In the genomic region with DNA sequence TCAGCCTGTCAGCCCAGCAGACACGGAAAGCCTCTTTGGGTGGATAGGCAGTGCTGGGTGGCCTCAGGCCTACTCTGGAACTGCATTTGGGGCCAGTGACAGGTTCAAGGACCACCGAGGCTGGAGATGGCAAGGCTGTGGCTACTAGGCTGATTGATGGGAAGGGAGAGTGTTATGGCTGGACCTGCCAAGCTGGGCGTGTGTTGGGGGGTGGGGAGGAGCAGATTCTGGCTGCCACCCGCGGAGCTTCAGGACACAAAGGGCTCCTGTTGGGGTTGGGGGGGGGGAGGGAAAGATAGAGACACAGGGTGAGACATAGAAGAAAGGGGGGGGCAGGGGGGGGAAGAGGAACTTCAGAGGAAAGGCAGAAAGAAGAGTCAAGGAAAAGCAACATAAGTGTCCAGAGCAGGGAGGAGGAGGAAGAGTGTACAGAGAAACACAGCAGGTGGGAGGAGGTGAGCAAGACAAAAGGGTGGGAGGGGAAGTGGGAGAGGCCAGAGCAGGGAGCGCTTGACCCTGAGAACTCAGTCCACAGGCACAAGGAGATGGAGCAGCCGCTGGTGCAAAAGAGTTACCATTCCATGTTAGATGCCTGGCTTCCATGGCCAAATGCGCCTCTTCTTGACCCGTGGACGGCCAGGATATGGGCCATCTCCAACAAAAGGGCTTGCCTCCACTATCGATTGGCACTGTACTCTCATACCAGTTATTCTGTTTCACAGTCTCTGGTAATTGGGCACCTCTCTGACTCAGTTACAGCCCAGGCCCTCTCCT, we compare ENCODE assay signal across 8 mouse cellular contexts. TPM values are rescaled to one million over a fixed set of nuclear protein-coding genes. Genes with fewer than 3 reads are reported as not detected.
DNase-seq lines count a peak whose midpoint lies in the region; ATAC-seq lines count a peak whose summit lies in the region.
"Had no signal": no experiment of that assay in that cellular context is flagged by ENCODE, and none has a peak within 500 bp of the region (broad histone marks: within the 10 kb centered on the region; RNA-seq: fewer than 3 reads in every experiment).

No protein-coding gene starts in this region.

- peak; percentile 74 for DNase-seq in testis, postnatal 10 days (ENCODE audit: low spot score)
- DNase-seq in adrenal gland, adult 18-20 months (ENCODE audit: low spot score in 2 of 2) = no peak
- no peak for DNase-seq in left cerebral cortex, postnatal 25 days (ENCODE audit: low spot score in 2 of 2)
- DNase-seq: layer of hippocampus, postnatal 36 days had no signal

- H3K36me3 ChIP-seq in megakaryocyte, embryonic 14.5 days (replicated peaks; ENCODE audit: low read length) = no peaks in the 10 kb centered on the region
- peaks cover 20% of the 10 kb centered on the region for H3K36me3 ChIP-seq in forebrain, embryonic 12.5 days (replicated peaks)
- H3K36me3 ChIP-seq in liver, embryonic 12.5 days = peaks cover 41% of the 10 kb centered on the region

- intact Hi-C loops in left cerebral cortex, postnatal 25 days (cut with DNase I) = loop anchor here (5.0 kb wide), 1 partner anchor 108 kb away; no protein-coding TSS in a partner anchor

- H3K4me2 ChIP-seq in forebrain, embryonic 12.5 days = peak overlapping the region; percentile 86
- H3K4me2 ChIP-seq in liver, embryonic 12.5 days = peak overlapping the region; percentile 97

- no peak for ATAC-seq in megakaryocyte, adult 5-6 weeks (ENCODE audit: poor library complexity, severe bottlenecking)
- no peak for ATAC-seq in forebrain, embryonic 12.5 days (ENCODE audit: low FRiP score)
- no peak for ATAC-seq in liver, embryonic 12.5 days

- H3K4me3 ChIP-seq in megakaryocyte, embryonic 14.5 days (replicated peaks) = peak overlapping the region; percentile 94
- peak overlapping the region; percentile 65 for H3K4me3 ChIP-seq in forebrain, embryonic 12.5 days (replicated peaks)
- H3K4me3 ChIP-seq in liver, embryonic 12.5 days = peak overlapping the region; percentile 74

- WGBS in forebrain, embryonic 12.5 days = 25% methylated on average over 11 of the region's 11 CpGs
- WGBS in liver, embryonic 12.5 days (ENCODE audit: insufficient replicate concordance) = 53% methylated on average over 11 of the region's 11 CpGs

- H3K27ac ChIP-seq in forebrain, embryonic 12.5 days = no peak overlapping the region
- peak overlapping the region; percentile 91 for H3K27ac ChIP-seq in liver, embryonic 12.5 days

- H3K27me3 ChIP-seq in megakaryocyte, embryonic 14.5 days (replicated peaks) = peaks cover 37% of the 10 kb centered on the region
- H3K27me3 ChIP-seq in forebrain, embryonic 12.5 days = no peaks in the 10 kb centered on the region
- no peaks in the 10 kb centered on the region for H3K27me3 ChIP-seq in liver, embryonic 12.5 days (replicated peaks)

- H3K9ac ChIP-seq in forebrain, embryonic 12.5 days = peak overlapping the region; percentile 47; the same call in 1 of the 2 replicates
- peak overlapping the region; percentile 84 for H3K9ac ChIP-seq in liver, embryonic 12.5 days

- peaks cover 41% of the 10 kb centered on the region for H3K4me1 ChIP-seq in megakaryocyte, embryonic 14.5 days
- H3K4me1 ChIP-seq in forebrain, embryonic 12.5 days = peaks cover 43% of the 10 kb centered on the region
- peaks cover 84% of the 10 kb centered on the region for H3K4me1 ChIP-seq in liver, embryonic 12.5 days

- no peaks in the 10 kb centered on the region for H3K9me3 ChIP-seq in megakaryocyte, embryonic 14.5 days
- no peaks in the 10 kb centered on the region for H3K9me3 ChIP-seq in forebrain, embryonic 12.5 days
- no peaks in the 10 kb centered on the region for H3K9me3 ChIP-seq in liver, embryonic 12.5 days (replicated peaks)

RNA-seq across cellular contexts. Expression of a gene that starts 3.0 kb away (rescaled TPM):
- polyA plus RNA-seq in megakaryocyte, embryonic 14.5 days (2012; ENCODE audit: insufficient read depth, low replicate concordance) = 2.9 TPM in 1 of 2 replicates, not detected in the other
- 34.7 and 36.7 TPM in 2 replicates for total RNA-seq in megakaryocyte, adult 5-6 weeks (2015)
- total RNA-seq in megakaryocyte, adult 5-6 weeks (2017) = 27.8 and 29.2 TPM in 2 replicates
- 85.7 and 94.0 TPM in 2 replicates for polyA plus RNA-seq in forebrain, embryonic 12.5 days (2016; fragmentation: Nextera tagmentation; extraction: Ambion mirVana)
- polyA plus RNA-seq in liver, embryonic 12.5 days (2016; fragmentation: Nextera tagmentation; extraction: Ambion mirVana) = 66.1 and 68.4 TPM in 2 replicates
- 10 to 100 TPM; 28.0 to 37.1 TPM for total RNA-seq in adrenal gland, adult 18-20 months (2021)
- 10 to 100 TPM; 23.0 to 23.6 TPM for total RNA-seq in left cerebral cortex, postnatal 25 days (2021)

RNA-seq across cellular contexts. Expression of a gene that starts 3.1 kb away (rescaled TPM):
- polyA plus RNA-seq in megakaryocyte, embryonic 14.5 days (2012; ENCODE audit: insufficient read depth, low replicate concordance) = 2.1 TPM in 1 of 2 replicates, not detected in the other
- 0.49 and 0.84 TPM in 2 replicates for total RNA-seq in megakaryocyte, adult 5-6 weeks (2015)
- total RNA-seq in megakaryocyte, adult 5-6 weeks (2017) = 1.3 and 1.4 TPM in 2 replicates
- polyA plus RNA-seq in forebrain, embryonic 12.5 days (2016; fragmentation: Nextera tagmentation; extraction: Ambion mirVana) = 18.8 and 23.5 TPM in 2 replicates
- polyA plus RNA-seq in liver, embryonic 12.5 days (2016; fragmentation: Nextera tagmentation; extraction: Ambion mirVana) = 14.0 and 14.5 TPM in 2 replicates
- total RNA-seq in adrenal gland, adult 18-20 months (2021) = 10 to 100 TPM; 16.8 to 52.6 TPM
- total RNA-seq in left cerebral cortex, postnatal 25 days (2021) = 10 to 100 TPM; 58.7 to 60.9 TPM

RNA-seq across cellular contexts. Expression of a gene that starts 18.4 kb away (rescaled TPM):
- not detected in 2 replicates for polyA plus RNA-seq in megakaryocyte, embryonic 14.5 days (2012; ENCODE audit: insufficient read depth, low replicate concordance)
- total RNA-seq in megakaryocyte, adult 5-6 weeks (2015) = not detected in 2 replicates
- total RNA-seq in megakaryocyte, adult 5-6 weeks (2017) = not detected in 2 replicates
- polyA plus RNA-seq in forebrain, embryonic 12.5 days (2016; fragmentation: Nextera tagmentation; extraction: Ambion mirVana) = 2.1 and 2.9 TPM in 2 replicates
- 0.54 and 0.96 TPM in 2 replicates for polyA plus RNA-seq in liver, embryonic 12.5 days (2016; fragmentation: Nextera tagmentation; extraction: Ambion mirVana)
- total RNA-seq in adrenal gland, adult 18-20 months (2021) = 10 to 100 TPM in 1 of 2 experiments, 1 to 10 TPM in 1; 9.7 to 12.4 TPM
- total RNA-seq in left cerebral cortex, postnatal 25 days (2021) = 10 to 100 TPM; 31.1 to 40.6 TPM

RNA-seq across cellular contexts. Expression of a gene that starts 19.8 kb away (rescaled TPM):
- not detected in 2 replicates for polyA plus RNA-seq in megakaryocyte, embryonic 14.5 days (2012; ENCODE audit: insufficient read depth, low replicate concordance)
- not detected in 2 replicates for total RNA-seq in megakaryocyte, adult 5-6 weeks (2015)
- total RNA-seq in megakaryocyte, adult 5-6 weeks (2017) = not detected in 2 replicates
- 0.36 and 0.79 TPM in 2 replicates for polyA plus RNA-seq in forebrain, embryonic 12.5 days (2016; fragmentation: Nextera tagmentation; extraction: Ambion mirVana)
- polyA plus RNA-seq in liver, embryonic 12.5 days (2016; fragmentation: Nextera tagmentation; extraction: Ambion mirVana) = 2.7 and 2.8 TPM in 2 replicates
- total RNA-seq in adrenal gland, adult 18-20 months (2021) = 1 to 10 TPM; 1.2 to 4.2 TPM
- 1 to 10 TPM; 4.6 to 4.7 TPM for total RNA-seq in left cerebral cortex, postnatal 25 days (2021)

RNA-seq across cellular contexts. Expression of a gene that starts 21.5 kb away (rescaled TPM):
- 7.9 and 8.6 TPM in 2 replicates for polyA plus RNA-seq in megakaryocyte, embryonic 14.5 days (2012; ENCODE audit: insufficient read depth, low replicate concordance)
- total RNA-seq in megakaryocyte, adult 5-6 weeks (2015) = 0.09 and 0.33 TPM in 2 replicates
- 0.16 and 0.55 TPM in 2 replicates for total RNA-seq in megakaryocyte, adult 5-6 weeks (2017)
- polyA plus RNA-seq in forebrain, embryonic 12.5 days (2016; fragmentation: Nextera tagmentation; extraction: Ambion mirVana) = 21.9 and 25.6 TPM in 2 replicates
- 2.1 and 2.6 TPM in 2 replicates for polyA plus RNA-seq in liver, embryonic 12.5 days (2016; fragmentation: Nextera tagmentation; extraction: Ambion mirVana)
- 10 to 100 TPM; 11.7 to 16.1 TPM for total RNA-seq in adrenal gland, adult 18-20 months (2021)
- 100 to 1,000 TPM; 319 to 375 TPM for total RNA-seq in left cerebral cortex, postnatal 25 days (2021)

Comparison
In these comparisons a context has a peak if more than half of its experiments do, and no peak if none do; other contexts are left out.
1. RNA of a gene that starts 3.1 kb away (total RNA-seq): 58.7 to 60.9 TPM in left cerebral cortex, postnatal 25 days and 16.8 to 52.6 TPM in adrenal gland, adult 18-20 months; 0.49 to 1.4 TPM in megakaryocyte, adult 5-6 weeks; every median in the first group is over 4 times any median in the second.
2. RNA of a gene that starts 18.4 kb away (total RNA-seq): 31.1 to 40.6 TPM in left cerebral cortex, postnatal 25 days and 9.7 to 12.4 TPM in adrenal gland, adult 18-20 months; not detected in megakaryocyte, adult 5-6 weeks; every median in the first group is over 10 times any median in the second.
3. Peak in every context shown above with its lines, with median percentiles within 50 percentile points of each other: H3K4me3 ChIP-seq.